Mouse (Mus musculus) cortical plate, adult 2 months (tissue): ENCODE results near the gene Nr2f6.

ENCODE experiments used
- CTCF ChIP-seq: fragments of 200-500 bp; IDR thresholded peaks from 2 replicates; pipeline ENCODE4 v1.5.1; 2011; ENCODE audit warnings: mild to moderate bottlenecking, control low read depth, low read length; ENCODE audit not compliant: insufficient read depth; ENCODE audit errors: extremely low read depth
- POLR2A ChIP-seq: fragments of 200-500 bp; IDR thresholded peaks from 2 replicates; pipeline ENCODE4 v1.6.1; 2011; ENCODE audit warnings: mild to moderate bottlenecking, low read length, control low read depth; ENCODE audit not compliant: insufficient read depth; ENCODE audit errors: extremely low read depth

GRCm38 (mm10) chr8:71367529-71368176 is 14.1 kb downstream of the Nr2f6 start:
- no peak for TF ChIP-seq POLR2A
- TF ChIP-seq CTCF: no peak
